Mouse (Mus musculus) liver, adult 2 months (tissue): ENCODE measurements around the gene Epop. TPM values are rescaled to one million over a fixed set of nuclear protein-coding genes. Genes with fewer than 3 reads are reported as not detected.
"Not testable (repeated sequence)": the region's sequence is repeated elsewhere in the genome, so short reads cannot be mapped to it uniquely, and the experiment has no call there.

ENCODE experiments used
- DNase-seq: peaks from one replicate; pipeline ENCODE4 v3.0.0-alpha.2; 2011; ENCODE audit warnings: low read depth, low spot score; ENCODE audit errors: extremely low read depth
- H3K27ac ChIP-seq: fragments of 200-500 bp; replicated peaks from 2 replicates; pipeline ENCODE4 v1.5.1; 2012; ENCODE audit warnings: low read depth, mild to moderate bottlenecking, control low read depth, inconsistent platforms, low read length; ENCODE audit not compliant: insufficient read depth
- H3K27me3 ChIP-seq: fragments of 200-500 bp; 2 replicates; pipeline ENCODE4 v1.6.1; 2012; ENCODE audit warnings: mild to moderate bottlenecking, moderate library complexity, low read length, inconsistent platforms; ENCODE audit not compliant: control insufficient read depth, insufficient read depth
- H3K36me3 ChIP-seq: fragments of 200-500 bp; 2 replicates; pipeline ENCODE4 v1.6.1; 2012; ENCODE audit warnings: low read length, inconsistent platforms; ENCODE audit not compliant: control insufficient read depth, insufficient read depth
- H3K4me1 ChIP-seq: fragments of 200-500 bp; 2 replicates; pipeline ENCODE4 v1.6.1; 2011; ENCODE audit warnings: low read length; ENCODE audit not compliant: control insufficient read depth, insufficient read depth
- H3K4me3 ChIP-seq: fragments of 200-500 bp; 2 replicates; pipeline ENCODE4 v1.5.1; 2011; ENCODE audit warnings: low read depth, mild to moderate bottlenecking, control low read depth, low read length, moderate library complexity; ENCODE audit not compliant: insufficient read depth
- H3K79me2 ChIP-seq: fragments of 200-500 bp; 2 replicates; pipeline ENCODE4 v1.6.1; 2012; ENCODE audit warnings: inconsistent platforms, mild to moderate bottlenecking, low read length, moderate library complexity; ENCODE audit not compliant: control insufficient read depth, insufficient read depth
- H3K9ac ChIP-seq: fragments of 200-500 bp; 2 replicates; pipeline ENCODE4 v1.6.1; 2012; ENCODE audit warnings: low read depth, mild to moderate bottlenecking, control low read depth, inconsistent platforms, low read length
- CTCF ChIP-seq: fragments of 200-500 bp; IDR thresholded peaks from 2 replicates; pipeline ENCODE4 v1.5.1; 2011; ENCODE audit warnings: low read depth, low read length, control low read depth
- POLR2A ChIP-seq: fragments of 200-500 bp; IDR thresholded peaks from 2 replicates; pipeline ENCODE4 v1.6.1; 2011; ENCODE audit warnings: low read length, control low read depth; ENCODE audit not compliant: insufficient read depth; ENCODE audit errors: extremely low read depth
- WGBS: fragments of 180-500 bp; shearing (Covaris S2); methylation state at CpG from one replicate; pipeline ENCODE4 v1.1.7; 2018; 5-methylcytosine and 5-hydroxymethylcytosine counted together
- polyA plus RNA-seq: library from polyadenylated mRNA; depleted of rRNA; stranded (reverse); fragments of >200 nt; gene quantifications from 2 replicates; pipeline ENCODE4 v1.2.3, GENCODE M21; 2012
- total RNA-seq: library from RNA; depleted of rRNA; stranded (reverse); fragments of >200 nt; gene quantifications from 2 replicates; pipeline ENCODE4 v1.2.3, GENCODE M21; 2014

Epop gene
- total and polyA plus RNA-seq, 2 experiments: 0.37 to 2.5 TPM

GRCm38 (mm10) chr11:97650341-97650740, 20.8 kb upstream of the Epop start:
- no peaks in the 10 kb centered on the region for H3K4me1 ChIP-seq
- TF ChIP-seq CTCF (no peak), POLR2A (no peak)
- no peak overlapping the region for H3K9ac ChIP-seq
- H3K27ac ChIP-seq: no peak overlapping the region
- H3K4me3 ChIP-seq: no peak overlapping the region
- DNase-seq: no peak
- H3K79me2 ChIP-seq: no peaks in the 10 kb centered on the region
- no peaks in the 10 kb centered on the region for H3K27me3 ChIP-seq
- 70% methylated on average over 5 of the region's 5 CpGs for WGBS
- no peaks in the 10 kb centered on the region for H3K36me3 ChIP-seq

DNA sequence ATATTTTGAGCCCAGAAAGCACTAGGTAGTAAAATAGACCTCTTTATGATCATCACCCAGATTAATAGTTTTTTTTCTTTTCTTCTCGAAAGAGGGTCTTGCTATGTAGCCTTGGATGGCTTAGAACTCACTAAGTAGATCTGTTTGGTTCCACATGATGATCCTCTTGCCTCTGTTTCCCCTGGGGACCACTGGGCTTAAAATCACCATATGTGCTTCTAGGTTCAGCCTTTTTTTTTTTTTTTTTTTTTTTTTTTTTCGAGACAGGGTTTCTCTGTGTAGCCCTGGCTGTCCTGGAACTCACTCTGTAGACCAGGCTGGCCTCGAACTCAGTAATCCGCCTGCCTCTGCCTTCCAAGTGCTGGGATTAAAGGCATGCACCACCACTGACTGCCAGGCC, 19.0 kb upstream of the Epop start:
- not testable (repeated sequence) for H3K27me3 ChIP-seq, H3K79me2 ChIP-seq, H3K4me1 ChIP-seq, H3K4me3 ChIP-seq, H3K36me3 ChIP-seq, DNase-seq, H3K27ac ChIP-seq, H3K9ac ChIP-seq
- WGBS: 76% methylated on average over 4 of the region's 4 CpGs

DNA sequence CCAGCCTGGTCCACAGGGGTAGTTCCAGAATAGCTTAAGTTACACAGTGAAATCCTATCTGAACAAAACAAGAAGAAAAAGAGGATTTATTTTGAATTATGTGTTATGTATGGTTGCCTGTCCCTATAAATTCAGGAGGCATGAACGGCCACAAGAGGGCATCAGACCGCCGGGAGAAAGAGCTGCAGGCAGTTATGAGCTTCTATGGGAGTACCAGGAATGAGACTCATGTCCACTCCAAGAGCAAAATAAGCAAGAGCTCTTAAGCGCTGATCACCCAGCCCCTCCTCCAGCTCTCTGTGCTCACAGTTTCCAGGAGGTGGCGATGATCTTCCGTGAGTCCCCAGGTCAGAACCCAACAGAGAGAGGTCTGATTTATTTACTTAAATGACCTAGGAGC, 15.3 kb upstream of the Epop start:
- H3K27ac ChIP-seq: no peak overlapping the region
- no peak overlapping the region for H3K4me3 ChIP-seq
- DNase-seq: peak; percentile 71
- H3K79me2 ChIP-seq: no peaks in the 10 kb centered on the region
- no peak overlapping the region for H3K9ac ChIP-seq
- 2% methylated on average over 6 of the region's 6 CpGs for WGBS
- TF ChIP-seq POLR2A (no peak), CTCF (peak; percentile 86)
- no peaks in the 10 kb centered on the region for H3K27me3 ChIP-seq
- no peaks in the 10 kb centered on the region for H3K4me1 ChIP-seq
- no peaks in the 10 kb centered on the region for H3K36me3 ChIP-seq

DNA sequence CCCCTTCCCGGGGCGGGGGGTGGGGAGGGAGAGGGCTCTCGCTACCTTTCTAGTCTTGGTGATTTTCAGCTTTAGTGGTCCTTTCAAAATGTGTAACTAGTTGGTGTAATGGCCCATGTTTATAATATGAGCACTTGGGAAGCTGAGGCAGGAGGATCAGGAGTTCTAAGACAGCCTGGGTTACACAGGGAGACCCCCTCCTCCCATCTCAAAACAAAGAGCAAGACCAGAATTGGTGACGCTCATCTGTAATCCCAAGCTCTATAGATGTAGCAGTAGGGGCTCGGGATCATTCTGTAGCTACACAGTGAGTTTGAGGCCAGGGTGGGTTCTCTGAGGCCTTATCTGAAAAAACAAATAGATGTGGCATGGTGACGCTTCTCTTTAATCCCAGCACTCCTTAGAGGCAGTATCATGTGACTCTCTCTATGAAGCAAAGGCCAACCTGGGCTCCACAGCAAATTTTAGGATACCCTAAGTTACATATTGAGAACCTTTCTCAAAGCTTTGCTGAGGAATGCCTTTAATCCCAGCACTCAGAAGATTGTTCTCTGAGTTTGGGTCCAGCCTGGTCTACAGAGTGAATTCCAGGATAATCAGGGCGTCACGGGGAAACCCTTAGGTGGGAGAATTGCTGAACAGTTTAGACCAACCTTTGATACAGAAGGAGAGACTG, 14.0 kb upstream of the Epop start:
- Histone ChIP-seq H3K27me3 (no peaks in the 10 kb centered on the region), H3K36me3 (no peaks in the 10 kb centered on the region), H3K9ac (no peak overlapping the region), H3K79me2 (no peaks in the 10 kb centered on the region), H3K4me3 (no peak overlapping the region), H3K27ac (no peak overlapping the region), H3K4me1 (no peaks in the 10 kb centered on the region)
- no peak for DNase-seq
- TF ChIP-seq CTCF (no peak), POLR2A (no peak)
- 75% methylated on average over 8 of the region's 8 CpGs for WGBS

DNA sequence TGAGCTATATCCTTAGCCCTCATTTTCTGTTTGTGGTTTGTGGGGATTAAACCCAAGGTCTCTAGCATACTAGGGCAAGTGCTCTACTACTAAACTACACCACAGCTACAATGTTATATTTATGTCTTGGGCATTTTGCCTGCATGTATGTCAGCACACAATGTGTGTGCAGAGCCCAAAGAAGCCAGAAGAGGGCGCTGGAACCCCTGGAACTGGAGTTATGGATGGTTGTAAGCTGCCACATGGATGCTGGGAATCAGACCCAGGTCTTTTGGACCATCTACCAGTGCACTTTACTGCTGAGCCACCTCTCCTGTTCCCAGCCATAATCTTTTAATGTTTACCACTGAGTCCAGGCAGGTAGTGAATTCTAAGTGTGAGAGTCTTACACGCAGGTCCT, 13.2 kb upstream of the Epop start:
- no peaks in the 10 kb centered on the region for H3K79me2 ChIP-seq
- H3K4me3 ChIP-seq: no peak overlapping the region
- H3K27me3 ChIP-seq: no peaks in the 10 kb centered on the region
- no peaks in the 10 kb centered on the region for H3K36me3 ChIP-seq
- no peaks in the 10 kb centered on the region for H3K4me1 ChIP-seq
- TF ChIP-seq CTCF: no peak
- TF ChIP-seq POLR2A: no peak
- no peak overlapping the region for H3K27ac ChIP-seq
- no peak for DNase-seq
- no peak overlapping the region for H3K9ac ChIP-seq
- 50% methylated on average over 2 of the region's 2 CpGs for WGBS

GRCm38 (mm10) chr11:97641668-97642067, 12.2 kb upstream of the Epop start:
- no peak overlapping the region for H3K9ac ChIP-seq
- DNase-seq: no peak
- H3K27me3 ChIP-seq: no peaks in the 10 kb centered on the region
- no peak overlapping the region for H3K27ac ChIP-seq
- H3K4me3 ChIP-seq: no peak overlapping the region
- H3K36me3 ChIP-seq: no peaks in the 10 kb centered on the region
- WGBS: 61% methylated on average over 8 of the region's 8 CpGs
- H3K79me2 ChIP-seq: no peaks in the 10 kb centered on the region
- H3K4me1 ChIP-seq: no peaks in the 10 kb centered on the region
- TF ChIP-seq CTCF (no peak), POLR2A (no peak)
